Mouse (Mus musculus) CD4-positive, CD25-positive, alpha-beta regulatory T cell (primary cell): ENCODE data around the gene Gm21477. TPM values are rescaled to one million over a fixed set of nuclear protein-coding genes. Genes with fewer than 3 reads are reported as not detected.

Source experiments
- polyA plus RNA-seq: library from polyadenylated mRNA; unstranded; fragments of 100-300 nt; shearing (Covaris generic); gene quantifications from one replicate; pipeline ENCODE4 v1.2.1, GENCODE M21; 2017

The Gm21477 gene
- not detected for polyA plus RNA-seq

GRCm38 (mm10) chrY:87116521-87116920 is at the start of gene Gm21477:
Gene Gm21477 (plus strand): TSS chrY:87116821.

